11 mouse cellular contexts compared by ENCODE assay signal in the genomic region with DNA sequence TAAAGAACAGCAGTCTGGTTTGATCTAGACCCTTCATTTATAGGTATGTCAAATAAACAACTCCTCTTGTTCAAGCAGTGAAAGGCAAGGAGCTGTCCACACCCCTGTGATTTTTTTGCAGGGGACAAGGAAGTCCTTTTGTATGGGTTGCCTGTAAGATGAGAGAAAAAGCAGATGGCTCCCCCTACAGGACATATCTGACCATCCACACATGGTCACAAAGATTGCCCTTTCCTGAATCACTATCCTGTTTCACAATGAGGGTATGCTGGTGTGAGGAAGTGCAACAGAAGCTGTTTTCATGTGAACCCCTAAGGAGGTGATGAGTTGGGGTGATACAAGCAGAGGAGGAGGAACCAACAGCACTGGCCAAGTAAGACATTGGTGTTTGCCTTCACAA.
A peak's percentile ranks its signal among the peaks of the same experiment; 100 is the strongest.
DNase-seq lines count a peak whose midpoint lies in the region; ATAC-seq and TF ChIP-seq lines count a peak whose summit lies in the region.
"Had no signal": no experiment of that assay in that cellular context is flagged by ENCODE, and none has a peak within 500 bp of the region (broad histone marks: within the 10 kb centered on the region; RNA-seq: fewer than 3 reads in every experiment).

No protein-coding gene starts in this region.

- H3K4me3 ChIP-seq in intestine, postnatal 0 days (ENCODE audit: low read depth, low read length): no peak overlapping the region
- no peak overlapping the region for H3K4me3 ChIP-seq in intestine, embryonic 15.5 days (replicated peaks)
- H3K4me3 ChIP-seq in lung, adult 2 months (replicated peaks; ENCODE audit: extremely low read depth, low read depth, low read length): no peak overlapping the region

- DNase-seq in adrenal gland, adult 2 months: peak; percentile 3
- DNase-seq in adrenal gland, adult 8-10 months: no peak
- peak; percentile 6 for DNase-seq in lung, postnatal 36 days
- no peak for DNase-seq in lung, adult 2 months
- DNase-seq in retina, embryonic 14.5 days (ENCODE audit: low spot score): peak; percentile 23
- no peak for DNase-seq in testis, postnatal 10 days (ENCODE audit: low spot score)
- DNase-seq: right cerebral cortex, postnatal 25 days had no signal

- no peak for TF ChIP-seq POLR2A in lung, adult 2 months (IDR thresholded peaks at IDR 0.05; ENCODE audit: borderline replicate concordance, extremely low read depth, low read depth, low read length)

- H3K4me2 ChIP-seq in intestine, postnatal 0 days (replicated peaks; ENCODE audit: low read depth): no peak overlapping the region
- H3K4me2 ChIP-seq in intestine, embryonic 15.5 days (replicated peaks): no peak overlapping the region
- H3K4me2 ChIP-seq: heart, embryonic 11.5 days had no signal

- H3K27ac ChIP-seq in intestine, postnatal 0 days (ENCODE audit: low read depth, low read length): no peak overlapping the region
- no peak overlapping the region for H3K27ac ChIP-seq in intestine, embryonic 15.5 days

- ATAC-seq in intestine, postnatal 0 days: no peak
- no peak for ATAC-seq in intestine, embryonic 15.5 days
- ATAC-seq: intestine, embryonic 16.5 days had no signal

- no peaks in the 10 kb centered on the region for H3K27me3 ChIP-seq in intestine, postnatal 0 days (replicated peaks; ENCODE audit: control insufficient read depth, insufficient read depth, low read length)
- no peaks in the 10 kb centered on the region for H3K27me3 ChIP-seq in intestine, embryonic 15.5 days (replicated peaks)

- H3K9ac ChIP-seq in intestine, postnatal 0 days (ENCODE audit: low read depth, low read length): no peak overlapping the region
- H3K9ac ChIP-seq in intestine, embryonic 15.5 days: no peak overlapping the region

- TF ChIP-seq CTCF in intestine, postnatal 0 days (IDR thresholded peaks at IDR 0.05; ENCODE audit: low read depth): peak; percentile 45
- TF ChIP-seq CTCF in lung, adult 2 months (IDR thresholded peaks at IDR 0.05; ENCODE audit: insufficient read depth, low read length): no peak

- no peaks in the 10 kb centered on the region for H3K4me1 ChIP-seq in intestine, postnatal 0 days (replicated peaks; ENCODE audit: control insufficient read depth, insufficient read depth, low read length)
- H3K4me1 ChIP-seq in intestine, embryonic 15.5 days (replicated peaks): no peaks in the 10 kb centered on the region
- H3K4me1 ChIP-seq in lung, adult 2 months (ENCODE audit: control insufficient read depth, insufficient read depth, low read length): no peaks in the 10 kb centered on the region

- H3K9me3 ChIP-seq in intestine, postnatal 0 days (ENCODE audit: control insufficient read depth): no peaks in the 10 kb centered on the region
- H3K9me3 ChIP-seq in intestine, embryonic 15.5 days: no peaks in the 10 kb centered on the region

- H3K36me3 ChIP-seq in intestine, postnatal 0 days (ENCODE audit: control insufficient read depth, insufficient read depth): no peaks in the 10 kb centered on the region
- H3K36me3 ChIP-seq in intestine, embryonic 15.5 days: no peaks in the 10 kb centered on the region

Comparison
In these comparisons a context has a peak if more than half of its experiments do, and no peak if none do; other contexts are left out.
1. DNase-seq: peak in adrenal gland, adult 2 months (single experiment), lung, postnatal 36 days (single experiment) and retina, embryonic 14.5 days (single experiment); none in adrenal gland, adult 8-10 months (single experiment), lung, adult 2 months (single experiment) and testis, postnatal 10 days (single experiment).